Mouse (Mus musculus) MEL (cell line): ENCODE data around the gene Avpr2. TPM values are rescaled to one million over a fixed set of nuclear protein-coding genes. Genes with fewer than 3 reads are reported as not detected.

Experiments used
- DNase-seq: peaks from one replicate; pipeline ENCODE4 v3.0.0; 2011; ENCODE audit warnings: low read depth, low spot score
- H3K27ac ChIP-seq: 2 replicates; pipeline ENCODE4 v1.5.1; 2012; ENCODE audit warnings: low read depth, mild to moderate bottlenecking, control low read depth, low read length, moderate library complexity; ENCODE audit not compliant: control insufficient read depth
- H3K27me3 ChIP-seq, 2 experiments: fragments of 150-350 bp in 1 of 2; sonication (generic) in 1 of 2; 2 replicates each; pipeline ENCODE4 v1.6.1; 2012; ENCODE audit warnings: low read length in 2 of 2, mild to moderate bottlenecking in 2 of 2, improper control_type of control experiment in 1 of 2, moderate library complexity in 1 of 2; ENCODE audit not compliant: insufficient read depth in 2 of 2, control insufficient read depth in 1 of 2
- H3K36me3 ChIP-seq, 2 experiments: 2 replicates each; pipeline ENCODE4 v1.6.1; 2012 to 2014; ENCODE audit warnings: low read length in 2 of 2, improper control_type of control experiment in 1 of 2, inconsistent platforms in 1 of 2, mild to moderate bottlenecking in 1 of 2; ENCODE audit not compliant: insufficient read depth in 2 of 2, control insufficient read depth in 1 of 2
- H3K4me1 ChIP-seq, 2 experiments: fragments of 150-350 bp in 1 of 2; sonication (generic) in 1 of 2; 2 replicates each; pipeline ENCODE4 v1.6.1; 2012; ENCODE audit warnings: low read length in 2 of 2, improper control_type of control experiment in 1 of 2, mild to moderate bottlenecking in 1 of 2; ENCODE audit not compliant: insufficient read depth in 2 of 2, control insufficient read depth in 1 of 2
- H3K4me3 ChIP-seq, 2 experiments: fragments of 150-350 bp in 1 of 2; sonication (generic) in 1 of 2; 2 replicates each; pipeline ENCODE4 v1.5.1; 2012; ENCODE audit warnings: low read depth in 2 of 2, low read length in 2 of 2, mild to moderate bottlenecking in 2 of 2, moderate library complexity in 2 of 2, control low read depth in 1 of 2, improper control_type of control experiment in 1 of 2; ENCODE audit not compliant: control insufficient read depth in 1 of 2, insufficient read depth in 1 of 2
- H3K79me2 ChIP-seq: 2 replicates; pipeline ENCODE4 v1.6.1; 2012; ENCODE audit warnings: mild to moderate bottlenecking, low read length, moderate library complexity; ENCODE audit not compliant: control insufficient read depth, poor library complexity, insufficient read depth
- H3K9ac ChIP-seq: 2 replicates; pipeline ENCODE4 v1.6.1; 2012; ENCODE audit warnings: low read depth, mild to moderate bottlenecking, control low read depth, low read length, moderate library complexity; ENCODE audit not compliant: control insufficient read depth, poor library complexity, severe bottlenecking
- H3K9me3 ChIP-seq: fragments of 150-350 bp; sonication (generic); replicated peaks from 2 replicates; pipeline ENCODE4 v1.6.1; 2012; ENCODE audit warnings: mild to moderate bottlenecking, low read length, improper control_type of control experiment, moderate library complexity; ENCODE audit not compliant: insufficient read depth
- E2F4 ChIP-seq: IDR thresholded peaks from 2 replicates; pipeline ENCODE4 v1.6.1; 2011; ENCODE audit warnings: low read depth, low read length, improper control_type of control experiment, borderline replicate concordance
- EP300 ChIP-seq, 2 experiments: IDR thresholded peaks; 2 replicates each; pipeline ENCODE4 v1.6.1; 2011; ENCODE audit warnings: improper control_type of control experiment in 2 of 2, low read length in 2 of 2, low read depth in 1 of 2, mild to moderate bottlenecking in 1 of 2
- GABPA ChIP-seq: IDR thresholded peaks from 2 replicates; pipeline ENCODE4 v1.6.1; 2012; ENCODE audit warnings: low read depth, mild to moderate bottlenecking, inconsistent platforms, low read length, improper control_type of control experiment, moderate library complexity
- GATA1 ChIP-seq: IDR thresholded peaks from 2 replicates; pipeline ENCODE4 v1.6.1; 2011; ENCODE audit warnings: low read depth, low read length, improper control_type of control experiment
- HCFC1 ChIP-seq: IDR thresholded peaks from 2 replicates; pipeline ENCODE4 v1.6.1; 2012; ENCODE audit warnings: low read depth, mild to moderate bottlenecking, inconsistent platforms, low read length, improper control_type of control experiment, moderate library complexity
- MEF2A ChIP-seq: IDR thresholded peaks from 2 replicates; pipeline ENCODE4 v1.6.1; 2014; ENCODE audit warnings: low read depth, mild to moderate bottlenecking, inconsistent platforms, low read length, improper control_type of control experiment; ENCODE audit not compliant: poor library complexity, insufficient replicate concordance, severe bottlenecking; ENCODE audit errors: extremely low read depth
- MXI1 ChIP-seq: IDR thresholded peaks from 2 replicates; pipeline ENCODE4 v1.6.1; 2011; ENCODE audit warnings: mild to moderate bottlenecking, low read depth, low read length, improper control_type of control experiment
- MYC ChIP-seq: IDR thresholded peaks from 2 replicates; pipeline ENCODE4 v1.6.1; 2011; ENCODE audit warnings: low read depth, mild to moderate bottlenecking, low read length, improper control_type of control experiment, moderate library complexity
- NELFE ChIP-seq: IDR thresholded peaks from 2 replicates; pipeline ENCODE4 v1.6.1; 2011; ENCODE audit warnings: low read depth, low read length, improper control_type of control experiment
- SIN3A ChIP-seq: IDR thresholded peaks from 2 replicates; pipeline ENCODE4 v1.6.1; 2012; ENCODE audit warnings: low read length, improper control_type of control experiment, inconsistent platforms
- SMC3 ChIP-seq: IDR thresholded peaks from 2 replicates; pipeline ENCODE4 v1.6.1; 2011; ENCODE audit warnings: low read depth, low read length, improper control_type of control experiment
- TBP ChIP-seq: IDR thresholded peaks from 2 replicates; pipeline ENCODE4 v1.8.0; 2011; ENCODE audit warnings: low read depth, low read length, improper control_type of control experiment
- USF1 ChIP-seq: IDR thresholded peaks from 2 replicates; pipeline ENCODE4 v1.6.1; 2014; ENCODE audit warnings: low read depth, mild to moderate bottlenecking, inconsistent platforms, low read length, improper control_type of control experiment, moderate library complexity
- USF2 ChIP-seq, 2 experiments: IDR thresholded peaks; 2 replicates each; pipeline ENCODE4 v1.6.1; 2011 to 2012; ENCODE audit warnings: improper control_type of control experiment in 2 of 2, low read length in 2 of 2, borderline replicate concordance in 1 of 2, inconsistent platforms in 1 of 2, low read depth in 1 of 2, mild to moderate bottlenecking in 1 of 2; ENCODE audit not compliant: insufficient read depth in 1 of 2
- ZC3H11A ChIP-seq: IDR thresholded peaks from 2 replicates; pipeline ENCODE4 v1.6.1; 2012; ENCODE audit warnings: low read depth, mild to moderate bottlenecking, inconsistent platforms, low read length, improper control_type of control experiment
- polyA plus RNA-seq, 2 experiments: library from polyadenylated mRNA; stranded (reverse) in 1 of 2; unstranded in 1 of 2; fragments of >175 nt in 1 of 2; fragments of >200 nt in 1 of 2; gene quantifications; 2 replicates each; pipeline versions ENCODE4 v1.2.1 to v1.2.4; 2012; ENCODE audit warnings: low replicate concordance in 2 of 2, low read depth in 1 of 2; ENCODE audit not compliant: insufficient read length in 2 of 2, insufficient read depth in 1 of 2, missing spikeins in 1 of 2
- total RNA-seq: library from RNA; depleted of rRNA; stranded (reverse); fragments of 300-350 nt; gene quantifications from 2 replicates; pipeline ENCODE4 v1.2.3, GENCODE M21; 2012

Gene Avpr2
- total and polyA plus RNA-seq, 3 experiments, result 0.35 to 0.49 TPM; not detected in 1

DNA sequence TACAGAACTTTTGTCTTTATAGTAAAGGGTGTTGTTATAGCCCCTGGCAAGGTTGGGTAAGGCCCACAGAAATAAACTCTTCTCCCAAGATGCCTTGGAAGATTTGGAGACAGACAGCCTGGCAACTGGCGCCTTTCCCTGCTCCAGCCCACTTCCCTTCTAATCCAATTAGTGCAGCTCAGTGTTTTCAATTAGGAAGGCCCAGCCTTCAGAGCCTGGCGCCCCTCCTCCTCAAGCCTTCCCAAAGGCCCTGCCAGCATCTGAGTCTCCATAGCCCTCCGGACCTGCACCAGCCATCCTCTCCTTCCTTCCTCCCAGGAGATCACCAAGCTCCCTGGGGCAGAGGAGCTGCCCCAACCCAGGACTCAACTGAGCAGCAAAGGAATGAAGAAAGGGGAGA, 24.6 kb upstream of the Avpr2 start:
- TF ChIP-seq E2F4 (no peak), SIN3A (no peak), MEF2A (no peak)
- H3K27ac ChIP-seq, result no peak overlapping the region
- no peaks in the 10 kb centered on the region for H3K4me1 ChIP-seq
- no peaks in the 10 kb centered on the region for H3K36me3 ChIP-seq
- DNase-seq, result no peak
- no peak overlapping the region for H3K4me3 ChIP-seq
- H3K79me2 ChIP-seq, result no peaks in the 10 kb centered on the region
- no peak overlapping the region for H3K9ac ChIP-seq
- H3K27me3 ChIP-seq, result no peaks in the 10 kb centered on the region
- no peaks in the 10 kb centered on the region for H3K9me3 ChIP-seq

GRCm38 (mm10) chrX:73867852-73868251, 24.1 kb upstream of the Avpr2 start:
- no peak for DNase-seq
- no peaks in the 10 kb centered on the region for H3K9me3 ChIP-seq
- no peaks in the 10 kb centered on the region for H3K79me2 ChIP-seq
- no peak overlapping the region for H3K4me3 ChIP-seq
- H3K27me3 ChIP-seq, result no peaks in the 10 kb centered on the region
- no peaks in the 10 kb centered on the region for H3K36me3 ChIP-seq
- H3K4me1 ChIP-seq, result no peaks in the 10 kb centered on the region
- no peak overlapping the region for H3K9ac ChIP-seq
- no peak for TF ChIP-seq TBP
- no peak for TF ChIP-seq MXI1
- no peak for TF ChIP-seq ZC3H11A
- no peak for TF ChIP-seq GATA1
- TF ChIP-seq GABPA, result no peak
- no peak for TF ChIP-seq NELFE
- TF ChIP-seq MYC, result no peak
- TF ChIP-seq MEF2A, result no peak
- no peak for TF ChIP-seq USF1
- no peak for TF ChIP-seq SMC3
- TF ChIP-seq HCFC1, result no peak
- TF ChIP-seq, all 39 proteins: peak for 0
- H3K27ac ChIP-seq, result no peak overlapping the region

DNA sequence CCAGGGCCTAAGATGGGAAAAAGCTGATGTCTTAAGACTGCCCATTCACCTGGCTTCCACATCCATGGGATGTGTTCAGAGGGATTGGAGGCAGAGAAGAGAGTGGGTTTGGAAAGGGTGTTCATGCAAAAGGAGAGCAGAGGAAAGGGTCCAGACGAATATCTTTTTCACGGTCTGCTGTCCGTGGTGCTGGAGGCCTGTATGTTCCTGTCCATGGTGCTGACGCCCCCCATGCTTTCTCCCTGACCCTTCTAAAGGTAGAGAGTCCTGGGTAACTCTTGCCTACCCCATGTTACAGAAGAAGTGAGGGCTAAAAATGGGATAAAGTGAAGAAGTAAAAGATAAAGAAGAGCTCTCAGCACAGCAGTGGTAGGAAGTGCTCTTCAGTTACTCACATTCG, 22.6 kb upstream of the Avpr2 start:
- TF ChIP-seq MXI1 (peak; percentile 98), USF2 (IDR thresholded peaks at IDR 0.05; ENCODE audit: borderline replicate concordance in 1 of 2, insufficient read depth in 1 of 2, low read depth in 1 of 2, low read length in 2 of 2) (no peak), SIN3A (peak; percentile 99), EP300 (IDR thresholded peaks at IDR 0.05; ENCODE audit: low read depth in 1 of 2, low read length in 2 of 2) (no peak), GATA1 (peak; percentile 29; the same call in 1 of the 2 replicates)
- TF ChIP-seq, all 39 proteins: peak for 3
- Histone ChIP-seq H3K4me3 (no peak overlapping the region), H3K9ac (no peak overlapping the region), H3K36me3 (no peaks in the 10 kb centered on the region), H3K4me1 (no peaks in the 10 kb centered on the region), H3K27me3 (no peaks in the 10 kb centered on the region), H3K79me2 (no peaks in the 10 kb centered on the region), H3K9me3 (no peaks in the 10 kb centered on the region), H3K27ac (no peak overlapping the region)
- peak; percentile 56 for DNase-seq
